ENCODE assay signal across 10 mouse cellular contexts in the genomic region with DNA sequence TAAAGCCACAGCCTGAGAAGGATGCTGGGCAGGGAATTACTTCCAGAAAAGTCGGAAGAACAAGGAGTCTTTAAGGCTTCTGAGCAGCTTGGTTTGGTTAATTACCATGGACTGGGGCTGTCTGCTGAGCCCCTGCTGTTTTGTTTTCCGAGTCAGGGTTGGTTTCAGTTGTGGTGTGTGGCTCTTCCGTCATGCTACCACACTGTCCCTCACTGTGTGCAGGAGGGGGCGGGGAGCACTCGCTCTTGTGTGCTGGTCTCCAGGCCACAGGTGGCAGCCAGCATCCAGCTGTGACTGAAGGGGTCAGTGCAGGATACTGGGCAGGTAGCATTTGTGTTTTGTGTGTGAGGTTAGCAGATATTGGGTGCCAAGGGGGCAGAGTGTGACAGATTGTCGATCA.
A peak's percentile ranks its signal among the peaks of the same experiment; 100 is the strongest.
DNase-seq lines count a peak whose midpoint lies in the region; ATAC-seq lines count a peak whose summit lies in the region.
"Had no signal": no experiment of that assay in that cellular context is flagged by ENCODE, and none has a peak within 500 bp of the region (broad histone marks: within the 10 kb centered on the region; RNA-seq: fewer than 3 reads in every experiment).

No protein-coding gene starts in this region.

- H3K4me2 ChIP-seq in heart, embryonic 12.5 days = no peak overlapping the region
- H3K4me2 ChIP-seq in embryonic facial prominence, embryonic 13.5 days = peak overlapping the region; percentile 9; the same call in 1 of the 2 replicates

- ATAC-seq in heart, embryonic 12.5 days (ENCODE audit: insufficient number of reproducible peaks, low FRiP score) = no peak
- ATAC-seq in embryonic facial prominence, embryonic 13.5 days (ENCODE audit: insufficient number of reproducible peaks, insufficient read depth, low FRiP score, low TSS enrichment, low read depth) = 0 out of 2 replicates have a peak, but pooled peaks have one; percentile 21
- peak; percentile 57 for ATAC-seq in megakaryocyte progenitor cell, adult 5-6 weeks (replicated peaks; ENCODE audit: poor library complexity)

- H3K4me3 ChIP-seq in heart, embryonic 10.5 days = no peak overlapping the region
- H3K4me3 ChIP-seq in heart, embryonic 12.5 days = no peak overlapping the region
- no peak overlapping the region for H3K4me3 ChIP-seq in embryonic facial prominence, embryonic 13.5 days

- peaks cover 24% of the 10 kb centered on the region for H3K4me1 ChIP-seq in heart, embryonic 10.5 days
- peaks cover 7% of the 10 kb centered on the region; the same call in 1 of the 2 replicates for H3K4me1 ChIP-seq in heart, embryonic 12.5 days (replicated peaks)
- H3K4me1 ChIP-seq in embryonic facial prominence, embryonic 13.5 days = peaks cover 47% of the 10 kb centered on the region

- WGBS in heart, embryonic 10.5 days = 46% methylated on average over 6 of the region's 6 CpGs
- 56% methylated on average over 6 of the region's 6 CpGs for WGBS in heart, embryonic 12.5 days
- 18% methylated on average over 6 of the region's 6 CpGs for WGBS in embryonic facial prominence, embryonic 13.5 days

- H3K36me3 ChIP-seq in heart, embryonic 10.5 days = no peaks in the 10 kb centered on the region
- no peaks in the 10 kb centered on the region for H3K36me3 ChIP-seq in heart, embryonic 12.5 days
- no peaks in the 10 kb centered on the region for H3K36me3 ChIP-seq in embryonic facial prominence, embryonic 13.5 days

- peaks cover under 1% of the 10 kb centered on the region; the same call in 1 of the 2 replicates for H3K27me3 ChIP-seq in heart, embryonic 10.5 days (ENCODE audit: insufficient read depth, poor library complexity, severe bottlenecking)
- H3K27me3 ChIP-seq in heart, embryonic 12.5 days (replicated peaks) = 0 out of 2 replicates have a peak, but pooled peaks cover 8% of the 10 kb centered on the region
- no peaks in the 10 kb centered on the region for H3K27me3 ChIP-seq in embryonic facial prominence, embryonic 13.5 days

- no peaks in the 10 kb centered on the region for H3K9me3 ChIP-seq in heart, embryonic 10.5 days
- no peaks in the 10 kb centered on the region for H3K9me3 ChIP-seq in heart, embryonic 12.5 days (replicated peaks)
- H3K9me3 ChIP-seq in embryonic facial prominence, embryonic 13.5 days = no peaks in the 10 kb centered on the region

- H3K27ac ChIP-seq in heart, embryonic 10.5 days = peak overlapping the region; percentile 64; the same call in 1 of the 2 replicates
- no peak overlapping the region for H3K27ac ChIP-seq in heart, embryonic 12.5 days (ENCODE audit: poor library complexity, severe bottlenecking)
- peak overlapping the region; percentile 90 for H3K27ac ChIP-seq in embryonic facial prominence, embryonic 13.5 days

- H3K9ac ChIP-seq in heart, embryonic 12.5 days = no peak overlapping the region
- peak overlapping the region; percentile 62 for H3K9ac ChIP-seq in embryonic facial prominence, embryonic 13.5 days

- no peak for DNase-seq in heart, embryonic 10.5 days (ENCODE audit: low spot score)
- peak; percentile 82 for DNase-seq in CD4-positive helper T cell, adult 2 months (ENCODE audit: low read depth, low spot score)
- DNase-seq in right cerebral cortex, adult 18-20 months = no peak
- no peak for DNase-seq in layer of hippocampus, postnatal 25 days (ENCODE audit: extremely low spot score in 1 of 2, low spot score in 1 of 2)
- DNase-seq in embryo, embryonic 10.5 days (ENCODE audit: low spot score) = no peak
- DNase-seq: kidney, postnatal 25 days; right cerebral cortex, postnatal 14 days had no signal
